Mouse (Mus musculus) brain, embryonic 14.5 days (tissue): ENCODE data around the gene Sox14. TPM values are rescaled to one million over a fixed set of nuclear protein-coding genes. Genes with fewer than 3 reads are reported as not detected.

ENCODE experiments used
- DNase-seq: peaks from one replicate; pipeline ENCODE4 v3.0.0-alpha.2; 2011; ENCODE audit warnings: low read depth
- CTCF ChIP-seq: fragments of 200-500 bp; IDR thresholded peaks from 2 replicates; pipeline ENCODE4 v1.5.1; 2012; ENCODE audit warnings: inconsistent platforms, mild to moderate bottlenecking, moderate library complexity, borderline replicate concordance; ENCODE audit not compliant: insufficient read depth, insufficient read length; ENCODE audit errors: extremely low read depth
- POLR2A ChIP-seq: fragments of 200-500 bp; IDR thresholded peaks from 2 replicates; pipeline ENCODE4 v1.6.1; 2012; ENCODE audit warnings: mild to moderate bottlenecking, inconsistent platforms, borderline replicate concordance; ENCODE audit not compliant: poor library complexity, insufficient read depth, insufficient read length, severe bottlenecking; ENCODE audit errors: extremely low read depth
- polyA plus RNA-seq: library from polyadenylated mRNA; depleted of rRNA; stranded (reverse); fragments of >200 nt; gene quantifications from 2 replicates; pipeline ENCODE4 v1.2.3, GENCODE M21; 2012

Sox14 gene
- polyA plus RNA-seq, 1 experiment: 37.0 TPM

DNA sequence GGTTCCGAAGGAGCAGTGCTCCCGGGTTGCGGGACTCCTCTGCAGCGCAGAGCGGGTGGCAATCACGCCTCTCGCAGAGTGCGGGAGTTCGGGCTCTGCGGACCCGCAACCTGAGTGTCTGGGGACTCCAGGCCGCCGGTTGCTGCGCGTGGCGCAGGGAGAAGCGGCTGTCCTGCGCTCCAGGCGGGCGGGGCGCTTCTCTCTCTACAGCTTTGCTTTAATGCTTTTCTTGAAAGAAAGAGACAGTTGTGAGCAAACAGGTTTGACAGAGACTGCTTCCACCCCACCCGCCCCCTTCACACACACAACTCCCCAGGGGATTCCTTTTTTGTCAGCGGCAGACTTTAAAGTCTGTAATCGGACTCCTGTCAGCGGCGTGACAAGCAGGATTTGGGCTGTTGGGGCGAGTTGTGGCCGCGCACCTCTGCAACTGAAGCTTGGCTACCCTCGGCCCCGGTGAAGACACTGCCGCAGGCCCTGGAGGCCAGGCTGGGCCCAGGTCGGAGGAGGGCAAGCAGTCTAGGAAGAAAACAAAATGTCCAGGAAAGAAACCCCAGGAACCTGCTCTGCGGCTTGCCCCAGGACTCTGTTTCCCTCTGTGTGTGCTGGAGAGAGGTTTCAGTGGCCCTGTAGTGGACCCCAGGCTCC, 4.3 kb downstream of the Sox14 start:
- TF ChIP-seq POLR2A: no peak
- TF ChIP-seq CTCF: no peak
- DNase-seq: peak; percentile 52

GRCm38 (mm10) chr9:99870780-99871555, 5.0 kb downstream of the Sox14 start:
- DNase-seq: peak; percentile 40
- TF ChIP-seq CTCF (no peak), POLR2A (no peak)

- TF ChIP-seq CTCF: no peak
- TF ChIP-seq POLR2A: no peak
- DNase-seq: peak; percentile 26
Observed at GRCm38 (mm10) chr9:99869936-99870779, 5.8 kb downstream of the Sox14 start.

DNA sequence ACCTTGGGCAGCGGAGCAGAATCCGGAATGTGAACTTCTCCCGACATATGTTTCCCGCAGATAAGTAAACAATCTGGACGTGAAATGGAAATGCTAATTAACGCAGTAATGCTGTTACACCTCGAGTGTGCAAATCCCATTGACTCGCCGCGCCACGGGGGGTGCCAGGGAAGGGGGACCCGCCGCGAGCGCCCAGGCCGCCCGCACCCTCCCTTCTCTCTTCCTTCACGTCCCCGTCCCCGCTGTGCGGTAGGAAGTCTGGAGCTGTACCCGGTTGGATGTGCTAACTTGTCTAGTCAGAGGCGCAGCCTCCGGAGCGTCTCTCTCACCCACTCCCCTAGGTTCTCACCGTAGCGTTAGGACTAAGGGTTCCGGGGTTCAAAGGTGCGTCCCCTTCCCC, 6.7 kb downstream of the Sox14 start:
- TF ChIP-seq POLR2A (no peak), CTCF (no peak)
- DNase-seq: peak; percentile 80

DNA sequence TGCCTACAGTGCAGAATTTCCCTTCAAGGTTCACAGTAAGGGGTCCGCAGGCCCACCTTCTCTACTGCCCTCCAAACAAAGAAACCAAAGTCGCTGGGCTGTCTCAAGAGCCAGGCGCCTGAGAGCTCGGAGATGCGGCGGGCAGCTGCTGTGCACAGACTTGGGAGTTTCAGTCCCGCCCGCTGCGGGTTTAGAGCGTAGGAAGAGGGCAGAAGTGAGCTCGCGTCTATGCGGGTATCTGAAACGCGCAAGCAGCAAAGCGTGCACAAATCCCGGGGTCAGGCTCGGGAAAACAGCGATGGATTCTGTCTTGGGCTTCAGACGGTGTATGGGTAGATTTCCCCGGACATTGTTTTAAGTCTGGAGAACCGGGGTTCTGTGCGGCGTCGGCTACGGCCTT, 7.4 kb downstream of the Sox14 start:
- no peak for TF ChIP-seq CTCF
- TF ChIP-seq POLR2A: no peak
- DNase-seq: peak; percentile 88

DNA sequence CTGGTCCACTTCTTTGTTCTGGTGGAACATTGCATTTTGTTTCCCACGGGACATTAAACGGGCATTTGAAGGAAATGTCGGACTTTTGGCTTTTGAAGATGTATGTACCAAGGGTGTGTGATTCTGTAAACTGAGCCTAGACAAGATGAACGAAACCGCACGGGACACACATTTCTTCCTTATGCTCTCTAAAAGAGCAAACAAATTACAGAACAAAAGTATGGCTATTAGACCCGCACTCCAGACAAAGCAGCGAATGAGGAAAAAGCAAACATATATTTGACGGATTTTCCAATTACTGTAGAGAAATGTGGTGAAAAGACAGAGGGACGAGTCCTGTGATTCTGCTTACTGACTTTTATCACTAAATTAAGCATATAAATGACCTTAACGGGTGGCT, 7.9 kb downstream of the Sox14 start:
- no peak for TF ChIP-seq POLR2A
- TF ChIP-seq CTCF: no peak
- peak; percentile 44 for DNase-seq

DNA sequence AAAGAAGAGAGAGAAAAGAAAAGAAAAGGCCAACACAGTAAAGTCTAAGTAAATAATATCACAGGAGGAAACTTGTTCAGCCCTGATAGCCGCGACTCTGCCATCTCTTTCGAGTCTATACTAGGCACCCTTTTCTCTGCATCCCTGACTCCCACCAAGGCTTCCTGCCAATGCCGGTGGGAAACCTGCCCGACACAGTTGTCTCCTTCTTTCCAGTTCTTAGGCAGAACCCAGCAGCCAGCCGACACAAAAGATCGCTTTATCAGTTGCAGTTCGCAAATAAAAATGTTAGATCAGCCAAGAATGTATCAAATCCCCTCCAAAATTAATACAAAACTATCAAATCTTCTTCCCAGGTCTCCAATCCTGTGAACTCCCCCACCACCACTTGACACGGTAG, 13.0 kb downstream of the Sox14 start:
- TF ChIP-seq CTCF (no peak), POLR2A (no peak)
- DNase-seq: no peak

- TF ChIP-seq CTCF: no peak
- no peak for TF ChIP-seq POLR2A
- DNase-seq: no peak
Observed at GRCm38 (mm10) chr9:99854486-99854885, 21.5 kb downstream of the Sox14 start.

- DNase-seq: no peak
- TF ChIP-seq POLR2A: no peak
- TF ChIP-seq CTCF: no peak
Observed at GRCm38 (mm10) chr9:99853356-99853755, 22.6 kb downstream of the Sox14 start.

DNA sequence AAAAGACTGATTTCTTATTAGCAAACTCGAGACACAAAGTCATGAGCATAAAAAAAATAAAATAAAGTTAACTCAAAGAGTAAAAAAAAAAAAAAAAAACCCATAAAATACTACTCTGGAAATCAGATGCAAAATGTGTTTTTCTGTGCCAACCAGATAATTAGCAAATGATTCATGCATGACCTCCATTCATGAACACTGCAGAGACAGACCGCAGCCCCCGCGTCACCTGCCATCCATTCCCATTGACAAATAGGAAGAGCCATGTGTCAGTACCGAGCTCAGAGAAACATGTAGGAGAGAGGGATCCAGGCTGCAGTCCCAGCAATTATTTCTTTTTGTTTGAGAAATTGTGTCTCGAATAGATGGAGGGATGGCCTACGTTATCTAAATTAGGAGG, 25.6 kb downstream of the Sox14 start:
- peak; percentile 63 for DNase-seq

GRCm38 (mm10) chr9:99848327-99848726, 27.6 kb downstream of the Sox14 start:
- TF ChIP-seq CTCF (no peak), POLR2A (no peak)
- peak; percentile 29 for DNase-seq

More for the DNA sequence above, 25.6 kb downstream of the Sox14 start:
- TF ChIP-seq CTCF (no peak), POLR2A (no peak)
